Mouse (Mus musculus) kidney, postnatal 36 days (tissue): ENCODE data around the gene Cyp4f14.
A peak's percentile ranks its signal among the peaks of the same experiment; 100 is the strongest.
"Not testable (repeated sequence)": the region's sequence is repeated elsewhere in the genome, so short reads cannot be mapped to it uniquely, and the experiment has no call there.

Experiments
- DNase-seq, 2 experiments: peaks; one replicate each; pipeline ENCODE4 v3.0.0; 2021 to 2022; ENCODE audit warnings: mixed read lengths in 2 of 2

Cyp4f14 gene

GRCm38 (mm10) chr17:32891239-32892180 is 25.6 kb downstream of the Cyp4f14 start, which contains the start of gene Zfp870:
TSS of gene Zfp870 (minus strand) at chr17:32891642.
- DNase-seq = peak; percentile 89 to 95

- peak in 1 of 2 experiments; percentile 6 for DNase-seq
These were observed 26.3 kb downstream of the Cyp4f14 start for GRCm38 (mm10) chr17:32890852-32891238.

DNA sequence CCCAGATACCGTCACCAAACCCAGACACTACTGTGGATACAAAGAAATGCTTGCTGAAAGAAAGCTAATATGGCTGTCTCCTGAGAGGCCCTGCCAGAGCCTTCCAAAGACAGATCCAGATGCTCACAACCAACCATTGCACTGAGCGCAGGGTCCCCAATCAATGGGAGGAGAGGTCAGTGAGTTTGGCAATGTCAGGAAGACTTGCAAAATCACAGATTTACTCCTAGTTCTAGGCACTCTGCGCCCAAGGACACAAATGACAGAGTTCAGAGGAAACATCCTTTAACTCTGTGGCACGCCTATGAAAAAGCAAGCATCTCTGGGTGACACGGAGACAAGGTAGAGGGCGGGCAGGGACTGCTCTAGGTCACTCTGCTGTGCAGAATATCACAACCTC is 27.5 kb downstream of the Cyp4f14 start:
- DNase-seq = no peak

DNA sequence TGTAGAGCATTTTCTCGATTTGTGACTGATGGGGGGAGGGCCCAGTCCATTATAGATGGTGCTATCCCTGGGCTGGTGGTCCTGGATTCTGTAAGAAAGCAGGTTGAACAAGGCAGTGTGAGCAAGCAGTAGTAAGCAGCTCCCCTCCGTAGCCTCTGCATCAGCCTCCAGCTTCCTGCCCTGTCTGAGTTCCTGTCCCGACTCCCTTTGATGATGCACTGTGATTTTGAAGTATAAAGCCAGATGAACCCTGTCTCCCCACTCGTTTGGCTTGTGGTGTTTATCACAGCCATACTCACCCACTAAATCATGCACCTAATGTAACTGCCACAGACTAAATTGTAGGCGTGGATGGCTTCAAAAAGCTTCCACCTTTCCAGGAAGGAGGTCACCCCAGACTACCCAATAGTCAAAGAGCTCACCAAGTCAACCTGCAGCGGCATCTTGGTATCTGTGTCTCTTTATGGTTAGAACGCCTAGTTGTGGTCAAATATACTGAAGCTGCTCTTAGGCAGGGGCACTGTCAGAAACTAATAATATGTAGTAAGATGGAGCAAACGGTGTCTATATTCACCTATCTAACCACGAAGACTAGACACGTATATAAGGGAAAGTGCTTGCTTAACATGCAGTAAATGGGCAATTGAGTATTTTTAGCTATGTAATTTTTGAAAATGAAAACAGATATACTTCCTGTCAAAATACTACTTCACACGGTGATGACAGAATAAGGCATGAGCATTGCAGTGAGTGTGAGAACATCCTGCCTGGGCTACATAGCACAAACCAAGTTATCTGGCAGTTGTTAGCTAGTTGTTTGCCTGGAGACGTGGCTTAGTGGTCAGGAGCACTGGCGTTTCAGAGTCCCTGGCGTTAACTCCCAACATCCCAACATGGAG is 36.6 kb downstream of the Cyp4f14 start:
- no peak for DNase-seq

DNA sequence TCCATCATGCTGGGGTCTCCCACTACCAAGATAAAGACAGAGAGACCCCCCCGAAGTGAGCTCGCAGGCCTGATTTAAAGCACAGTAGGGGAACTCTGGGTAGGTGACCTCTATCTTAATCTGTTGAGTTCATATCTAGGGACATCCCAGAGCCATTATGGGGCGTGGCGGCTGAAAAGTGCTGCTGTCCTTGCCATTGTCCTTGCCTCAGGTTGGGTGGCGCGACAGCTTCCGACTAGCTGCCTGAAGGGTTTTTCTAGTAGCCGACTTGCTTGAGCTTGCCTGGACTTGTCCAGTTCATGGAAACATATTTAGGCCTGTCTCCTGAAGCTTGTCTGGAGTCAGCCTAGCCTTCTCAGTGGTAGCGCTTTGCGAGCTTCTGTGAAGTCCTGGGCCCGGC is 38.4 kb downstream of the Cyp4f14 start:
- no peak for DNase-seq

DNA sequence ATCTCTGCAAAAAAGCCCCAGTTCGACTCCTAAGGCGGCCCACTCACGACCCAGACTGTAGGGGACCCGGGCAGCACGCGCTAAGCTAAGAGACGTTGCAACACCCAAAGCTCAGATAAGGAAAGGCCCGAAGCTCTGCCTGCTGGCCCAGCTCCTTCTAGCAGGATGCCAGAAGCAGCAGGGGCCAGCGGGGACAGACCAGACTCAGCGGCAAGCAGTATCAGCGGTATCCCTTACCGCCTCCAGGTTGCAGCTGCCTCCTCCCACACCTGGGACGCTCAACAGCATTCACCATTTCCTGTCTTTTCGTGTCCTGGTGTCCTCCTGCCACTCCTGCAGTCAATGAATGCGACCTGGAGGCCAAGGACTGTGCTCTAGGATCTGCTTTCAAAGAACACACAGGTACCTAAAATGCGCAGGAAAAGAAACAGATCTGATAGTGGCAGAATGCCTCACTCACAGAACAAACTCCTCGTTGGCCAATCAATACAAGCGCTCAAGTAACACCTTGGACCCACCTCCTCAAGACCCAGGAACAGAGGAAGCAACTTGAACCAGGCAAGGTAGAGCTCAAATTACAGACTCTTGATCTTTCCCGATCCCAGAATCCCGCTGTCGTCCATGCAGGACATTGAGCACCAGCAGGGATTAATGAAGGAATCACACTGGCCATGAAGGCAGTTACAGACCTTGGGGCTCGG is 39.5 kb downstream of the Cyp4f14 start:
- no peak for DNase-seq

DNA sequence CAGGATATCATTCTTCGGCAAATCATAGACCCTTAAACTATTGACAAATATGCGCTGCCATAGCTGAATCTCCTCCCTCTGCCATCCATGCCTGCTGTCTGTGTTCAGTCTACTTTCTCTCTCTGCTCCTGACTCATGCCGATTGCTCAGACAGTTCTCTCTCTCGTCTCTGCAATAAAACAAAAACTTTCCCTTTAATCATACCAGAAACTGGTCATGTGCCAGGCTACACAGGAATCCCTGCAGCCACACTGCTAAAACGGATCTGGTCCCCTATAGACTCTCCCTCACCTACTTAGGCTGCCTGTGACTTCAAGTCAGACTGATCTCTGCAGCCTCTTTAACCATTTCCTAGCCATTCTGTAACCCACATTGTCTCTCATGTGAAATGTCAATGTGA is 44.4 kb downstream of the Cyp4f14 start:
- no peak for DNase-seq

DNA sequence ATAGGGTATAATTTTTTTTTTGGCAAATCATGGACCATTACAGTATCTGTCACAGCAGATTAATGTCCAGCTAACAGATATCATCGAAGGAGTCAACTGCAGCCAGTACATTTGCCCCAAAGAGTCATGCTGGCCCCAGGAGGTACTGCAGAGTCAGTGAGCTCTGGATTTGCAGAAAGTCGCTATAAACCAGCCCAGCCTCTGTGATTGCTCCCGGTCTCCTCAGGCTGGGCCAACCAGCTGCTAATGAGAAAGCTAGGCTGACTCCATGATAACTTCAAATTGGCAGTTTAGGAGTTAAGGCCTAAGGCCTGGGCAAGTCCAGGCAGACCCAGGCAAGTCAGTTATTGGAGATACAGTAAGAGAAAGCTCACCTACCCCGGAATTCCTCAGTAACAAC is 45.1 kb downstream of the Cyp4f14 start:
- no peak for DNase-seq

- DNase-seq = no peak
These were observed 45.7 kb downstream of the Cyp4f14 start for GRCm38 (mm10) chr17:32871483-32871882.

DNA sequence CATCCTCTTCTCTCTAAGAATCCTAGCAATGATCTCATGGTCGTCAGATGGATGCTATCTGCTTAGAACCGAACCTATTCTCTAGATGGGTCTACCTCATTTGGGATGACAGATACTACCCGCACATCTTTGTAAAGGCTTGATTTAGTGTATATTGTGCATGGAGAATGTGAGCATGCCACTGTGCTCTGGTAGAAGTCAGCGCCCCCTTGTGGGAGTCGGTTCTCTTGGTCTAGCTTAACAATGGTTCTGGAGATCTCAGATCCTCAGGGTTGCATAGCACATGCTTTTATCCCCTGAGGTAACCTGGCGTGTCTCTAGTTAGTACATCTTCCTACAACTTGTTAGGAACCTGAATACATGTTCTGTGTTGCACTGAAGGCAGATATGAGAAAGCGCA is 49.9 kb downstream of the Cyp4f14 start:
- DNase-seq = not testable (repeated sequence)

DNA sequence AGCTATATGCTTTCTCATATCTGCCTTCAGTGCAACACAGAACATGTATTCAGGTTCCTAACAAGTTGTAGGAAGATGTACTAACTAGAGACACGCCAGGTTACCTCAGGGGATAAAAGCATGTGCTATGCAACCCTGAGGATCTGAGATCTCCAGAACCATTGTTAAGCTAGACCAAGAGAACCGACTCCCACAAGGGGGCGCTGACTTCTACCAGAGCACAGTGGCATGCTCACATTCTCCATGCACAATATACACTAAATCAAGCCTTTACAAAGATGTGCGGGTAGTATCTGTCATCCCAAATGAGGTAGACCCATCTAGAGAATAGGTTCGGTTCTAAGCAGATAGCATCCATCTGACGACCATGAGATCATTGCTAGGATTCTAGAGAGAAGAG is 60.4 kb downstream of the Cyp4f14 start:
- not testable (repeated sequence) for DNase-seq
